In the genomic region with DNA sequence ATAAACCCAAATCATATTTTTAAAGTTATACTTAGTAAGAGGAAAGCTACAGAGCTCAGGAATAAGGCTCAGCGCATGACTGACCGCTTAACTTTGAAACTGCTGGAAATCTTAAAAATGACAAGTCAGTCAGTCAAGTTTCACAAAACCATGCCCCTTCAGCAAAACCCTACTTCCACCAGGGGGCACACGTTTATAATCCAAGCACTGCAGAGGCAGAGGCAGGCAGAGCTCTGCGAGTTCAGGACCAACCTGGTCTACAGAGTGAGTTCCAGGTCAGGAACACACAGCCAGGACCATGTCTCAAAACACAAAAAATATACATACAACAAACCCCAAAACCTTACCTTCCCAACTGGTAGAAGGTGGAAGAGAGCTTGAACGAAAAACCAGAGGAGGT, we compare ENCODE assay signal across 12 mouse cellular contexts. TPM values are rescaled to one million over a fixed set of nuclear protein-coding genes. Genes with fewer than 3 reads are reported as not detected.
DNase-seq lines count a peak whose midpoint lies in the region; ATAC-seq and TF ChIP-seq lines count a peak whose summit lies in the region.
"Had no signal": no experiment of that assay in that cellular context is flagged by ENCODE, and none has a peak within 500 bp of the region (broad histone marks: within the 10 kb centered on the region; RNA-seq: fewer than 3 reads in every experiment).

No protein-coding gene starts in this region.

- ATAC-seq in lung, postnatal 0 days: no peak
- ATAC-seq: inflammation-experienced regulatory T-cells, adult 6 months had no signal

- no peaks in the 10 kb centered on the region for H3K9me3 ChIP-seq in ES-E14 (ENCODE audit: control insufficient read depth, insufficient read depth, low read depth, low read length)
- H3K9me3 ChIP-seq in lung, postnatal 0 days (ENCODE audit: low read length): no peaks in the 10 kb centered on the region
- H3K9me3 ChIP-seq: stomach, embryonic 15.5 days had no signal

- no peaks in the 10 kb centered on the region for H3K4me1 ChIP-seq in ES-E14 (ENCODE audit: control insufficient read depth in 2 of 2, insufficient read depth in 2 of 2, low read length in 2 of 2, poor library complexity in 1 of 2)
- H3K4me1 ChIP-seq in lung, postnatal 0 days (ENCODE audit: insufficient read depth, low read depth, low read length): no peaks in the 10 kb centered on the region
- H3K4me1 ChIP-seq: stomach, embryonic 15.5 days had no signal

- H3K4me2 ChIP-seq in lung, postnatal 0 days (replicated peaks; ENCODE audit: low read depth, low read length): no peak overlapping the region
- H3K4me2 ChIP-seq: stomach, embryonic 15.5 days had no signal

- in situ Hi-C loops in ES-E14 (cut with MboI; ENCODE audit: low sequenced_read_pairs in 2 of 2, unreplicated experiment in 2 of 2): no loop called here

- TF ChIP-seq CTCF in lung, postnatal 0 days (IDR thresholded peaks at IDR 0.05): peak; percentile 55

- H3K9ac ChIP-seq in ES-E14 (ENCODE audit: insufficient read depth, low read depth, low read length, poor library complexity, severe bottlenecking): no peak overlapping the region
- H3K9ac ChIP-seq in lung, postnatal 0 days (replicated peaks; ENCODE audit: low read depth): no peak overlapping the region
- H3K9ac ChIP-seq: stomach, embryonic 15.5 days had no signal

- peaks cover 62% of the 10 kb centered on the region for H3K36me3 ChIP-seq in ES-E14 (ENCODE audit: control insufficient read depth, insufficient read depth, low read length, poor library complexity, severe bottlenecking)
- H3K36me3 ChIP-seq in lung, postnatal 0 days (ENCODE audit: insufficient read depth, low read length): peaks cover 51% of the 10 kb centered on the region

- 91% methylated on average over 5 of the region's 5 CpGs for WGBS in lung, postnatal 0 days

- H3K27me3 ChIP-seq in lung, postnatal 0 days (replicated peaks; ENCODE audit: insufficient read depth, low read length): no peaks in the 10 kb centered on the region
- H3K27me3 ChIP-seq: stomach, embryonic 15.5 days had no signal

- DNase-seq in kidney, postnatal 10 days: peak; percentile 46
- no peak for DNase-seq in kidney, adult 11 months
- peak; percentile 47 for DNase-seq in ES-E14 (ENCODE audit: low read depth, low spot score)
- DNase-seq in lung, postnatal 0 days (ENCODE audit: low spot score): no peak
- peak; percentile 66 for DNase-seq in thymus, postnatal 0 days (ENCODE audit: low spot score)
- DNase-seq in layer of hippocampus, adult 18-20 months (ENCODE audit: low spot score in 2 of 2): no peak
- DNase-seq in gastrocnemius, postnatal 4 days (ENCODE audit: low spot score in 2 of 2): no peak
- no peak for DNase-seq in heart, adult 11 months
- DNase-seq: adrenal gland, adult 8-10 months; gastrocnemius, postnatal 10 days had no signal

- no peak for TF ChIP-seq EP300 in lung, postnatal 0 days (IDR thresholded peaks at IDR 0.05)

- no peak overlapping the region for H3K27ac ChIP-seq in ES-E14 (ENCODE audit: insufficient read depth, low read depth, low read length, poor library complexity, severe bottlenecking)
- no peak overlapping the region for H3K27ac ChIP-seq in lung, postnatal 0 days (ENCODE audit: low read length)
- H3K27ac ChIP-seq: stomach, embryonic 15.5 days had no signal

- H3K4me3 ChIP-seq in ES-E14 (ENCODE audit: insufficient read depth in 1 of 2, low read depth in 1 of 2, low read length in 2 of 2, poor library complexity in 1 of 2, severe bottlenecking in 1 of 2): no peak overlapping the region
- no peak overlapping the region for H3K4me3 ChIP-seq in lung, postnatal 0 days (ENCODE audit: low read depth, low read length)
- H3K4me3 ChIP-seq: stomach, embryonic 15.5 days had no signal

TF ChIP-seq in ES-E14, 5 proteins besides CTCF, POLR2A, EP300 and RAD21:
- TF ChIP-seq CHD2 (IDR thresholded peaks at IDR 0.05; ENCODE audit: low read depth, low read length) (no peak), ZNF384 (IDR thresholded peaks at IDR 0.05; ENCODE audit: low read depth, low read length) (no peak), ZC3H11A (IDR thresholded peaks at IDR 0.05; ENCODE audit: borderline replicate concordance, low read depth, low read length) (no peak), MAFK (IDR thresholded peaks at IDR 0.05; ENCODE audit: insufficient read depth, low read depth, low read length) (no peak), HCFC1 (IDR thresholded peaks at IDR 0.05; ENCODE audit: borderline replicate concordance, insufficient read depth, low read length) (no peak)

RNA-seq across cellular contexts. Expression of a gene that starts 14.5 kb away (rescaled TPM):
- 240 and 389 TPM in 2 replicates for total RNA-seq in ES-E14 (2012; rRNA removed)
- 51.7 and 54.3 TPM in 2 replicates for polyA plus RNA-seq in lung, postnatal 0 days (2015; fragmentation: Nextera tagmentation; extraction: Ambion mirVana)
- 352 and 361 TPM in 2 replicates for polyA plus RNA-seq in thymus, postnatal 0 days (2015; fragmentation: Nextera tagmentation; extraction: Ambion mirVana)
- 10 to 100 TPM; 13.2 to 13.7 TPM for total RNA-seq in layer of hippocampus, adult 18-20 months (2021)
- 10 to 100 TPM; 49.1 to 55.5 TPM for total RNA-seq in gastrocnemius, postnatal 4 days (2021)

Comparison
In these comparisons a context has a peak if more than half of its experiments do, and no peak if none do; other contexts are left out.
1. DNase-seq: peak in kidney, postnatal 10 days (single experiment), ES-E14 (single experiment) and thymus, postnatal 0 days (single experiment); none in kidney, adult 11 months (single experiment), lung, postnatal 0 days (single experiment), layer of hippocampus, adult 18-20 months (0 of 2), gastrocnemius, postnatal 4 days (0 of 2) and heart, adult 11 months (single experiment).